Mouse (Mus musculus) embryo, embryonic 10.5 days (tissue): Measurements from ENCODE around the gene Myh11.

Experiments used
- DNase-seq: peaks from one replicate; pipeline ENCODE4 v3.0.0-alpha.2; 2015; ENCODE audit warnings: low spot score

Myh11 gene

DNA sequence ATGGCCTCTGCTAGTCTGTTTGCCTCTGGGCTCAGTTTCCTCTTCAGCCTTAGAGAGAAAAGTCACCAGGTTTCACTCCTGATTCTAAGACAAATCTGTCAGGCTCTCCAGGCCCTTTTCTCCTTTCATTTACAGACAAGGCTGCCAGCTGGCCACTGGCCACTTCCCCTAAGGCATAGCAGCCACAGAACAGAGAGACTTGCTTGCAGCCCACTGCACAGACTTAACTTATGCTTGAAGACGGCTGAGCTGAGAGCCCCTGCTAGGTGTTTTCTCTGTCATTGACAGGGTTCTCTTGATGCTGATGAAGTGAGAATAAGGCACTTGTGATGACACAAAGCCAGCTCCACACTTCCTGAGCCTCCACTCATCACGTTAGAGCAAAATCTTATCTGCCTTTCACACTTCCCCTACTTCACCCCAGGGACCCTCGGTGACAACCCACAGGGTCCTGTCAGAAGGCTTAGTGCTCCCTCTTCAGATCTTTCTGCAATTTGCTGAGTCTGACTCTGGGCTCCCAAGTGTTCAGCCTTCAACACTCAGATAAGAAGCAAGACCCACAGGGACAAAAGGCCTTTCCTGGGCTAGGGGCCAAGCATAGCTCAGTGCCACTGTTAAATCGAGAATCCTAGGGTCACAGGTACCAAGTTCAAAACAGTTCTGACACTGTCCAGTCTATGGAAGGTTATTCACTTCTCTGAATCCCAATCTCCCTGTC, 25.8 kb downstream of the Myh11 start:
- DNase-seq, result no peak

DNA sequence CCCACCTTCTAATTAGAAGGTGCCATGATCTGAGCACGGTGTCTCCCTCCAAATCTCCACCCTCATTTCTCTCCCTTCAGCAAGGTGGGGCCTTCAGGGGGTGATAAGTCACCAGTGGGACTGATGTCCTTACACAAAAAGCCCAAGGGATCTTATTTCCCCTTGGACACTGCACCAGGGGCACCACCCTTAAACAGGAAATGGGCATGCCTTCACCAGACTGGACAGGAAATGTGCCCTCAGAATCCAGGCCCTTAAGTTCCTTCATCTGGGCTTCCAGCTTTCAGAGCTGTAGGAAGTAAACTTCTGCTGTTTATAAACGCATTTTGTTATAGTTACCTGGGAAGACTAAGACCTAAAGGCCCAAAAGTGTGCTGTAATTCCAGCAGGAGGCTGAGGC, 26.7 kb downstream of the Myh11 start:
- DNase-seq, result no peak

DNA sequence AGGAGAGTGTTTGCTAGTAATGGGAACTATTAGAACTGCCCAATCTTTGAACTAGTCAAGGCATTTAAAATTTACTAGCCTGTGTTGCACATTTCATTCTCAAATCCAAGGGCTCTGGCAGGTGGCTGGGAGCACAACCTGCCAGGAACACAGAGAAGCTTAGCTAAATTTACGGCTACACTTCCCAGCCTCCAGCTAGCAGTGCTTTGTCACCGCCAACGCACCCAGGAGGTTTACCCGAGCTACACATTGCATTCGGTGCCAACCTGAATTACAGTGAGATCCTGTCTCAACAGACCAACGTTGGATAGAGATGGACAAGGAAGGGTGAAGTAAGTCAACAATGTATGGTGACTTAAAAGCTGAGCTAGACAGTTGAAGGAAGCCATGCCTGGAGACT, 27.9 kb downstream of the Myh11 start:
- no peak for DNase-seq

DNA sequence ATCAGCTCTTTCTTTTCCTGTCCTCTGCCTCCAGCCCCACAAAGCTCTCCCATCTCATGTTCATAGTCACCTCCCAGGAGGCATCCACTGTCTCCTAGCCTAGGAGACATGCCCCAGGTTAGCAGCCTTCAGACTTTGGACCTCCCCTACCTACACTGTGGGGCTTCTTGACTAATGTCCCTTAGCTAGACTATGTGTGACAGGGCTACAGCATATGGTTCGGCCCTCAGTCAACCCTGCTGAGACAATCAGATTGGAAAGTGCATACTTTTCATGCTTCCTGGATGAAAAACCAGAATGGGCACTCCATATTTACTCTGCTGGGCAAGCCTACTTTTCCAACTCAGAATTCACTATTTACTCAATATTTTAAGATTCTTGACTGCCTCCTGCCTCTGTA, 28.8 kb downstream of the Myh11 start:
- no peak for DNase-seq

DNA sequence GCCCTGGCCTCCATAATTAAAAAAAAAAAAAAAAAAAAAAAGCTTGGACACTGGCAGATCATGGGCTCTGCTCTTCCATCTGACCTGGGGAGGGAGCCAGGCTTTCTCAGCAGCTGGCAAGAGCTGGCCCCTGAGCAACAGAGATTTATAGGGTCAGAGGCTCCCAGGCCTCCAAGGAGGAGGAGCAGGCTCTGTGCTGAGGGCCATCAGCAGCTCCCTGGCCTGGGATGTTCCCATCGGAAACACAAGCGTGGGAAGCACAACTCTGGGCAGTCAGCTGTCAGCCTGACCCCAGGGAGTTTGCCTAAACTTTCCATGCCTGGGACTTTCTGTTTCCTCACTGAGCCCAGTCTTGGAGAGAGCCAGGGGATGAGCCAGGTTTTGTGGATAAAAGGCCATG, 32.3 kb downstream of the Myh11 start:
- peak; percentile 6 for DNase-seq

DNA sequence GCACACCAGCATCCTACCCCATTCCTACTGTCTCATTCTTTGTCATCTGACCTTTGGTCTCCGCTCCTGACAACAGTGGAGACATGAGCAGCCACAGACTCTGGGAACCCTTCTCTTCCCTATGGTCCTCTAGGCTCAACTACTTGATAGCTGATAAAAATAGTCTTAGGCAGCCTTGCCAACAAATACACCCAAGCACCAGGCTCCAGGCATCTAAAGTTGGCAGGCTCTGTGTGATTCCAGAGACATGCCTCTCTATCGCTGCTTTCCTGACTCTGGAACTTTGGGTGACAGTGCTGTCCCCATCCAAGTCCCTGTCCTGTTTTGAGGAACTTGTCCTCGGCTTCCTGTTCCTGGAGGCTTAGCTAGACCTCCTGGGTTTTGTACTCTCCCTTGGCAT, 37.6 kb downstream of the Myh11 start:
- DNase-seq, result no peak

DNA sequence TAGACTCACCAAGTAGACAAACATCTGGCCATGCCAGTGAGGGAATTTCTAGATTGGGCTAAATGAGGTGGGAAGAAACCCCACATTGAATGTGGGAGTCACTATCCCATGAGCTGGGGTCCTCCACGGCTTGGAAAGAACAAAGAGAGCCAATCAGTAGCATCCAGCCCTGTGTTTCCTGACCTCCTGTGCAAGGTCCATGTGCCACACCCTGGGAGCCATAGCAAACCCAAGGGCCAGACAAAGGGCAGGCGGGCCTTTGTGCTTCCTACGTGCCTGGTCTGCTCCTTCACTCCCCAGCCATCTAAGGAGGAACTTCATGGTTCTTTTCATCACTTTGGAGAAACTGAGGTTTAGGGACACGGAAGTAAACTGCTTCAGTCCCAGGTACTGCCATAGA, 38.3 kb downstream of the Myh11 start:
- no peak for DNase-seq

DNA sequence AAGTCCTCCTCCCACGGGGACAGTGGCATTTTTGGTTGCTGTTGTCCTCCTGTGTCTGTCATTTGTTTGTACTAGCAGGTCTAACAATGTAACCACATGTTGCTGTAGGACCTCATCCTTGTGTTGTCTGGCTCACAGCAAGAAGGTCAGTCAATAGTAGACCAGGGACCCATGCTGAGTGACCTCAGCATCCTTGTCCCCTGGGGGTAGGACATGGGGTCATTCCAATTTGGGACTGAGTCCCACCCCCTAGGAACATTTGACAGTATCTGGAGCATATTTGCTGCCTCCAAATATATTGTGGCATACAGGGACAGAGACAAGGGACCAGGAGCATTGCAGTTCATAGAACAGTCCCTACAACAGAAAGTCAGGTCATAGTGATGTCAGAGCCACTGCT, 41.3 kb downstream of the Myh11 start:
- DNase-seq, result no peak

DNA sequence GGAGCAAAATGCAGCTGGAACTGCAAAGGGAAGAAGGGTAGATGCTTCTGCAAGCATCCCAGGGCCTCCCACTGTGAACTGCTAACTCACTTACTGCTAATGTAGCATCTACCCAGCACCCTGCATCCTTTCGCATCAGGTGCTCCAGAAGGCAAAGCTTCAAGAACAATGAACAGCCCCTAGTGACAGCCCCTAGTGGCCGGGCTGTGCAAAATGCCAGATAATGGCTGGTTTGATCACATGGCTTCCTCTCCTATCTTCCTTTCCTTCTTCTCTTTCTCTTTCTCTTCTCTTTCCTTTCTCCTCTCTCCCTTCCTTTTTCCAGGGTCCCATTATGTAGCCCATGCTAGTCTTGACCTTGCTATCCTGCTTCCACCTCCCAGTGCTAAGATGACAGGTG, 48.6 kb downstream of the Myh11 start:
- DNase-seq, result peak; percentile 53

DNA sequence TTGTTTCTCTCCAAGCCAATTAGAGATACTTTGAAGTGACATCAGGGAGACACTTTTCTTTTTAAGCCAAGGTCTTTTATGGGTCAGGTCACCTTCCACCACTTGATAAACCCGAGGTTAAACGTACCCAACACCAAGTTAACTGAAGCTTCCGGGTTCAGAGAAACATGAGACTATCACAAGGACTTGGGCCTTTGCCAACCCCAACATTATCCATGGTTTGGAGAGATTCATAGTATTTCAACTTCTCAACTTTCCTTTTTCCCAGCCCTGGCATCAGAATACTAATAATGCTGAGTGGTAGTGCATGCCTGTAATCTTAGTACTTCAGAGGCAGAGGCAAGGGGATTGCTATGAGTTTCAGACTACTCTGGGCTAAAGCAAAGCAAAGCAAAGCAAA, 49.1 kb downstream of the Myh11 start:
- DNase-seq, result no peak

DNA sequence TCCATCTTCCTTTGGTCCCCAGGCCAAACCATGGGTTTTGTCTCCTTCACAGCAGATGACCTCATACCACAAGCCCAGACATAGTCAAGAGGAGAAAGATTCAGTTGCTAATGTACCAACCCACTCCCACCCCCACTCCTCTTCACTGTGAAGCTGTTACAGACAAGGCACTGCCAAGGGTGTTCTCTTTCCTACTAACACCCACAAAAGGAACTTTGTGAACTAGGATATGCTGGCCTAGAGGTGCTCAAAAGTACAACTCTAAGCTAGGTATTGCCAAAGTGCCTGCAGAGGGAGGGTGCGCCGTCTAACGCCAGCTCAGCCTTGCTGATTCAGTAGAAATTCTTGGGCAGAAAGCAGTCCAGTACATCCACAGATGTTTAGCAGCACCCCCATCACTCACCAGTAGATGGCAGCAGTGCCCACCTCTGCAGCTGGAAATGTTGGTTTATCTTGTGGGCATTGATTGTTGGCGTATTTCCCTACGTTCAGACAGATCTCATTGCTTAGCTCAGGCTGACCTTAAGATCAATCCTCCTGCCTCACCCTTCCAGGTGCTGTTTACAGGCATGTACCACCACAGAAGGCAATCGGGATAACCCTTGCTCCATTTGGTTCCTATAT, 54.0 kb downstream of the Myh11 start:
- peak; percentile 87 for DNase-seq

DNA sequence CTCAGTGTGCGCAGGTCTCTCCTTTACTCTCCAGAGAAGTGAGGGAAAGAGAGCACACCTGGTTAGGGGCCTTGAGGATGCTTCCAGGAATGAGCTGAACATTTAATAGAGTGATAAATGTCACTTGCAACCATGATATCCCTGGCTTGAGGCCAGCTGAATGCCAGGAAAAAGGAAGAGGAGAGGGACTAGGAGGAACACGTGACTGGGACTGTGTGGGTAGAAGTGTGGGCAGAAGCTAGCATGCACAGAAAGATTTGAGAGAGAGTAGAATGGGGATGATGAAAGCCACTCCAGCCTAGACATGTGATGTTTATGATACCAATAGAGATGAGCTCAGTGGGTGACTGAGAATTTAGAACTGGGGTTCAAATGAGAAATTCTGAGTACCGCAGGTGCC, 76.0 kb downstream of the Myh11 start:
- no peak for DNase-seq

DNA sequence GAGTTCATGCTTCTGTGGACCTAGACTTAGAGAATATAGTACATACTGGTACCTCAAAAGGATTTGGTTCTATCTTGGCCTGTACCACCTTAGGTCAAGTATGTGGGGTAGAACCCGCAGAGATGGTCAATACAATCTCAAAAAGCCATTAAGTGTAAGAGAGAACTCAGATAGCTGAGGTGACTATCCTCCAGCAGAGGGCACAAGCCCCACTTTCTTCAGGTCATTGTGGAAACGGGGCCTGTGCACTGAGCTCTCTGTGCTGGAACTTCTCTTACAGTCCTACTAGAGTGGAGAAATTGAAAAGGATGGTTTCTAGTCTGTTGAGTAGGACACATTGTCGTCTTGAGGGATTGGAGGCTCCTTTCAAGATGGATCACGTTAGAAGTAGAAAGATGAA, 92.4 kb downstream of the Myh11 start:
- DNase-seq, result no peak

DNA sequence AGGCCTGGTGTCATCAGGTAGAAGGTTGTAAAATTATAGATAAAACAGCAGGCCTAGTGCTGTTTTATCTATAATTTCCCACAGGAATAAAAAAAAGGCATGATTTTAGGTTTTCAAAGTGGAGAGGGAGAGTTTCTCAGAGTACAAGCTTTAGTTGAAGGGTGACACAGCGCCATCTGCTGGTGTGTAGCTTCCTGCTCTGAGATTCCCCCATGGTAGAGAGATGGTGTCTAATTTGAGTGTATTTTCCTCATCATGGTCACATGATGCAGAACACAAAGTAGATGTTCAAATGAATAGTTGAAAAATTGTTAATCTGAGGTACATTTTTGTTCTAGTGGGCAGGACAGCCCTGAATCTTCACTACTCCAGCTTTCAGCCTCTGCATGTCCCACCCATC, 95.7 kb downstream of the Myh11 start:
- peak; percentile 62 for DNase-seq

DNA sequence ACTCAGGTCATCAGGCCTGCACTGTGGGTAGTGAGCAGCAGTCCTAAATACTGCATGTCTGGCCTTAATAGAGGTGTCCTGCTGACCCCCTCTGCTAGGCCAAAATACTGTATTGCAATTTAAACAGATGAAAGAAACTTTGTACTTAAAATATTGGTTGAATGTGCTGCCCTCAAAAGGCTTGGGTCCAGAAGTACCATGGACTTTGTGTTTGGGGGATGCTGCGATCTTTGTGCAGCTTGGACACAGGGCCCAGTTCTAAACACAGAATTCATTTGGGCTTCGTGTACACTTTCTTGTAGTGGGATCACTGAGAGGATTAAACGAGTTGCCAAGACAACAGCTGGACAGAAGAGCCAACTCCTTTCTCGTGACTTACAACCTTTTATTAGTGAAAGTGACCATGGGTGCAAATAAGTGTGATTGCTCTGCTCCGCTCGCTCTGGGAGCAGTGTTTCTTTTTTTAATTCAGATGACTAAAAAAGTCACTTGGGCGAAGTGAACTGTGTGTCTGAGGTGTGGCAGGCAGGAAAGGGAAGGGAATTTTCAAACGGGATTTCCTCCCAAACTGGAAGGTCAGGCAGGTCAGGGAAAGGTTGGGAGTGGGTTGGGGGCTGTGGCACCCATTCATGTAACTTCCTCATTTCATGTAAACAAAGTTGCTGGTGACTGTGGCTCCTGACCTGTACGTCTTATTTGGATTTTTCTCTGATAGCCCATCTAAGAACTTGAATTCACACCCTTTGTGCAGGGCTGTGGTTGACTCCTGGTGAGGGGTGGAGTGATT, 96.8 kb downstream of the Myh11 start:
- no peak for DNase-seq

DNA sequence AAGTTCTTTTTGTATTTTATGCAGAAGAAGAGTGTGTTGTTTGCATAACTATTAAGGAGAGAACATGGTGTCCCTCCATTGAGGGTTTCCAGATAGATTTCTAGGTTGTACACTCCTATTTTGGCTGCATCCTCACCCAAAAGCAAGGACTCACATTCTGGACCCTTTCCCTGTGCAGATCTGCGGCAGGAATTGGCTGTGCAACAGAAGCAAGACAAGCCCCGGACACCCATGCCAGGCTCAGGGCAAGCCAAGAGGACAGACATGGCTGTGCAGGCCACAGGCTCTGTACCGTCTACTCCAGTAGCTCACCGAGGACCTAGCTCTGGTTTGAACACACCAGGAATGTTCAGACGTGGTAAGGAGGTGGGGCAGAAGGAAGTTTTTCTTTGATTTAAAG, 105.7 kb downstream of the Myh11 start:
- no peak for DNase-seq

DNA sequence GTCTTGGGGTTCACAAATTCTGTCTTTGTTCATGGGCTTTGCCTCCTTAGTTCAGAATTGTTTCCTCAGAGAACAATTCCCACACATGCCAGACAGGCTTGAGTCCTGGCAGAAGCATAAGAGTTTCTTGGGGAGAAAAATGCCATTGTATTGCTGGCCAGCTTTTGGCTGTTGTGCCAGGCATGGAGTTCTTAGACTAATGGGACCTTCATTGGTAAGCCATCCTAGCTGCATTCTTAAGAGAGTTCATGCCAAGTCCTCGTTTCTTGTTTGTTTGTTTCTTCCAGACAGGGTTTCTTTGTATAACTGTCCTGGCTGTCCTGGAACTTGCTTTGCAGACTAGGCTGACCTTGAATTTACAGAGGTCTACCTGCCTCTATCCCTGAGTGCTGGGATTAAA, 107.3 kb downstream of the Myh11 start:
- no peak for DNase-seq

DNA sequence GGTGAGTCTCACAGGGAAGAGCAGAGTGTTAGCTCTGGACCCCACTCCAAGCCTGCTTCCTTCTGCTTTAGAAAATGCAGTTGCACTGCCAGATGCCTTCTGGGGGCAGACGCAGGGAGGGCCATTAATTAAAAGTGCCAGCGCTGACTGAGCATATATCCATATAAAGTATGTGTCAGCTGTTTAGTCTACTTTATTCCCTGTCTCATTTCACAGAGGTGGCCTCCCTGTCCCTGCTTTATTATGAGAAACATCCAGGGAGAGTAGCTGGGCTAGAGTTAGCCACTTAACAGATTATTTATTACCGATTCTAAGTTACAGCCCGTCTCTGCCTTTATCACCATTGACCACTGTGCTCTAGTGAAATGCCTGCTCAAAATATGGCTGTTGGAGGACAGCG, 108.8 kb downstream of the Myh11 start:
- no peak for DNase-seq

DNA sequence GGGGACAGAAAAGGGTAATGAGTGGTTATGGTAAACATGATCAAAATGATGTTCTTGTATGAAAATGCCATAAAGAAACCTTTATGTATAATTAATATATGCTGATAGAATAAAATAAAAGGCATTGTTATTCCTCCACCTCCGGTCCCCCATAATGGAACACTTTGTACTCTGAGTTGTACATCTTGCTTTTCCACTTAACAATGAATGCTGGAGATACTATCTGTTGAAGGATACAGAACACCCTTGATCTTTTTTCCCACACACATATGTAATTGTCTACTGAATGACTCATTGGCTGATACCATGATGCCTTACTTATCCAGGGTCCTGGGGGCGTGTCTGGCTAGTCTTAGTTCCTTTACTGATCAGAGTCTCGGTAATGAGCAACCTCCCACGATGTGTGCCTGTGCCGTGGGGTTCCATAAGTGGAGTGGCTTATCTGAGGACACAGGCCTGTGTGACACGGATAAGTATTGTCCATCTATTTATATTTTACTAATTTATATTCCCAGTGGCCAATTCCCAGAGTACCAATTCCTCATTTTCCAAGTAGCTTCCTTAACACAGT, 110.9 kb downstream of the Myh11 start:
- no peak for DNase-seq

DNA sequence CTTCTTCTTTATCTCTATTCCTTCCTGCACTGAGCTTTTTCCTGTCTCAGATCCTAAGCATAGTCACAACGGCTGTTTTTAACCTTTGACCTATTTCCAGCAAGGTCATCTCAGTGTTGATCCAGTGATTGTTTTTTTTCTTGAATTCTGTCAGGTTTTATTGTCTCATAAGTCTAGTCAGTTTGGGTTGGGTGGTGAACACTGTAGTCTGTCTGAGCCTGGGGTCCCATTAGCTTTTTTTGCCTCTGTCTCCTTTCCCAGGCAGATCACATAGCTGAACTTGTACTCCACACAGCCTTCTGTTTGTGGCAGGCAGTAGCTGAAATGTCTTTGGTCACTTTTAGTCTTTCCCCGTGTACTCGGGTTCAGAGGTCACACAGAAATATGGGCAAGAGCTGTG, 113.1 kb downstream of the Myh11 start:
- no peak for DNase-seq

DNA sequence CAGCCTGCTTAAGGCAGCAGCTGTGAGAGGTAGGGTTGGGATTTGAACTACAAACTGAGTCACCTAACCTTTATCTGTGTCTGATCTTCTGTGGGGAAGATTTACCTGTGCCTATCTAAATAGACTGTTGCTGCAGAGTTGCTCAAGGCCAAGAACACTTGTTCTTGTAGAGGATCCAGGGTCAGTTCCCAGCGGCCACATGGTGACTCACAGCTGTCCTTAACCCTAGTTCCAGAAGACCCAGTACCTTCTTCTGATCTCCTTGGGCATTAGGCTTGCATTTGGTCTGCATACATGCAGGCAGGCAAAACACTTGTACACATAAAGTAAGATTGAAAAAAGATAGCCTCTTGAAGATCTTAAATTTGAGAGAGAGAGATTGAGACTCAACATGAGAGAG, 121.5 kb downstream of the Myh11 start:
- no peak for DNase-seq

DNA sequence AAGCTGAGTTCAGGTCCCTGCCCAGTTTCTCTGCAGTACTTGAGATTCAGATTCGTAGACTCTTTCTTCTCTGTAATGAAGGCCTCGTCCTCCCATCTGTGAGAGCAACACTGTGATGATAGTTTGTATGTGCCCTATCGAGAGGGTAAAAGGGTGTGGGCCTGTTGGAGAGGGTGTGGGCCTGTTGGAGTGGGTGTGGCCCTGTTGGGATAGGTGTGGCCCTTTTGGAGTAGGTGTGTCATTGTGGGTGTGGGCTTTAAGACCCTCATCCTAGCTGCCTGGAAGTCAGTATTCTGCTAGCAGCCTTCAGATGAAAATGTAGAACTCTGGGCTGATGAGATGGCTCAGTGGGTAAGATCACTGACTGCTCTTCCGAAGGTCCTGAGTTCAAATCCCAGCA, 124.7 kb downstream of the Myh11 start:
- DNase-seq, result no peak

DNA sequence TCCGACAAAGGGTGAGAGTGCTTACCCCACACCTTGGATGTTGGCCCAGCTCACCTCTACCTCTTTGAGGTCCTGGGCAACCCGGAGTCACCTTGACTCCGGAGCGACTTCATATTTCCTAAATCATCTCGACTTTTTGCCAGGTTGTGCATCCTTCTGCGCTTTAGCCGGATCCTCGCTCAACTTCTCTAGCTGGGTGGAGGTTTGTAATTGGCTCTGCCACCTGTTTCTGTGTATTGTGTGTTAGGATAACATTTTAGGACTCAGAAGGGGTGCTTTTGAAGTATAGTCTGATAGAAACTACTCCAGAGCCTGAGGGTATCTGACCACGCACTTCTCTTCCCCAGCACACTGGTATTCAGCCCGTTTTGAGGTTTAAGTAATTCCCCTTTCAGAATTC, 127.4 kb downstream of the Myh11 start:
- DNase-seq, result peak; percentile 40
